Mouse (Mus musculus) gastrocnemius, postnatal 10 days (tissue): Measurements from ENCODE around the gene Tnnc2. TPM values are rescaled to one million over a fixed set of nuclear protein-coding genes. Genes with fewer than 3 reads are reported as not detected.

Experiments used
- DNase-seq: peaks from one replicate; pipeline ENCODE4 v3.0.0; 2021; ENCODE audit warnings: mixed read lengths
- total RNA-seq, 2 experiments: library from RNA; stranded (reverse); gene quantifications; 2 replicates each; pipeline ENCODE4 v1.2.3; 2021

The Tnnc2 gene
- total RNA-seq, 2 experiments from 2014 or later, result 13,775 to 14,965 TPM

DNA sequence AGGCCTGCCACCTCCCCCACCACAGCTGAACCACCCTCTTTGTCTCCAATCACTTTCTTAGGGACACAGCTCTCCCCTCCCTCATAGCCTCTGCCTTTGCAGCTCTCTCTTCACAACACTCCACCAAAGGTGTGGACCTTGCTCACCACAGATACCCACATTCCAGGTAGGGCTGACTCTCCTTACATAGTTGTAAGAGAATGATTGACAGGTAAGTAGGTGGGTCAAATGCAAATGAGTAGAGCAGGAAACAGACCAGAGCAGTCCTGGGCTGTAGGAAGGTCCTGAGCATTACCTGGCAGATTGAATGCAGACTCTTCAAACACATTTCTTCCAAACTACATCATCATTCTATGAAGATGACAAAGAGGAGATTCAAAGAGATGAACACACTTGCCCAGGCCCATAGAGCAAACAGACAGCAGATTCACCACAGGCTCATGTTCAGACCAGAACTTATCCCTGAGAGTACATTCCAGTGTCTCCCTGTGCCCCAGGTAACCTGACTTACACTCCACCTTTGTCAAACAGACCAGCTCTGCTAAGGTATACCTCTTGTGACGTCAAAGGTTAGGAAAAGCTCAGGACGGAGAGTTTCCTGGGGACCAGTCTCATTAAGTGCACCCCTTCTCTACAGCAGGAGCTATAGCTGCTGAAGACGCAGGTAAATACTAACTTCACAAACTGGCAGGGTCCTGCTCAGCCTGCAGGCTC, 42.2 kb downstream of the Tnnc2 start:
- DNase-seq, result no peak

DNA sequence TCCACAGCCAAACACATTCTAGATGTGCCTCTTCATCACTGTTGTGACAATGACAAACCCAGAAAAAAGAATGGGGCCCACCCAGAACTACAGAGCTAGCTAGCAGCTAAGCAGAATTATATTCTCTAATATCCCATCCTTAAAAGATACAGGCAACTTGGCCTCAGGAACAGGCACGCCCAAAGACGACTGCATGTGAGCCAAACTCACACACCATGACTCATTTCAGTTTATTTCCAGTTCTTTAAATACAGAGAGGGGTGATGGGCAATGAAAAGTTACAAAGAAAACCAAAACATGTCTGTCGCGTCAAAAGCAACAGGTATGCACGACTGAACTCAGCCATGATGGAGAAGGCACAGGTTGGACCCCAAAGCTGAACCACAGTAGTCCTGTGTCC, 44.3 kb downstream of the Tnnc2 start:
- no peak for DNase-seq

DNA sequence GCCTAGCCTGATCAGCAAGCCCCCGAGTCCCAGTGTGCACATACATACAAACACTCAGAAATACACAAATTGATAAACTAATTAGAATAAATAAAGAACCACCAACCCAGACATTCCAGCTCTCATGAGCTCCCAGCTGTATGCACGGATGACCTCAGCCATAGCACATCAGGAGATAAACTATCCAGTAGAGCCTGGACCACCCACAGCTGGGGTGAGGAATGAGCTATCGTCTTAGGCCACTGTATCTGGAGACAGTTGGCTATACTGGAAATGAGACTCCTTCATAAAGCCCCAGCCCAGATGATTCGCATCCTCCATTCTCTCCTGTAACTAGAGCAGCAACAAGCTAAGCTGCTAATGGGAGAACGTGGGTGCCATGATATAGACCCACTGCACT, 44.9 kb downstream of the Tnnc2 start:
- no peak for DNase-seq

DNA sequence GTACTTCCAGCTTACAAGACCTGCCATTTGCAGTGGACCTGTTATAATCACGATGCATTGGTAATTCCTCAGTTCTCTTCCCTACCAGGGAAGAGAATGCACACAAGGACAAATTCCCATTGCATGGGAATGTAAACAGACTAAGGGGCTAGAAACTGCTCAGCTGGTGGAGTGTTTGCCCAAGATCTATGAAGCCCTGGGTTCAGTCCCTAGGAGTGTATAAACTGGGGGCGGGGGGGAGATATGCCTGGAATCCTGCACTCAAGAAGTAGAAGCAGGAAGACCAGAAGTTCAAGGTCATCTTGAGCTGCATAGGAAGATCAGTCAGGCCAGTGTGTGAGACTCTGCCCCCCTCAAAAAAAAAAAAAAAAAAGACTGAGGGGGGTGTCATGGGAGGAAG, 46.5 kb downstream of the Tnnc2 start:
- no peak for DNase-seq

DNA sequence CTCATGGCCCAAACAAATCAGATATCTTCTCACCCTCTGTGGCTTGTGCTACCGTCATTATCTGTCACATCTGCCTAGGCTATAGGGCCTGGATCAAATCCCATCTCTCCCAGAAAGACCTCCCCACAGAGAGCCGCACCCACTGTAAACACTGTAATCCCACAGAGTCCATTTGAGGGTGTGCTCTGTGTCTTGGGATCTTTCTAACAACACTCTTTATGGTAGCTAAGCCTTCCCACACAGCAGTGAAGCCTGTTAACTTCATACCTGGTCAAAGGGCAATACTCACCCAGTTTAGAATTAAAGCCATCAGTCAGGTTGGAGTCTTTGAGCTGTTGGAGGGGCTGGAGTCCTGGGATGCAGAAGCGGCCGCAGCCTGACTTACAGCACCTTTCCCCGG, 48.0 kb downstream of the Tnnc2 start:
- no peak for DNase-seq

Other genes starting within 250 kb of the Tnnc2 start
- not detected for gene Wfdc2, start 217.6 kb downstream of the Tnnc2 start, total RNA-seq
- not detected for gene Spint3, start 206.5 kb downstream of the Tnnc2 start, total RNA-seq
- not detected for gene Wfdc6a, start 194.5 kb downstream of the Tnnc2 start, total RNA-seq
- gene Eppin, start 186.4 kb downstream of the Tnnc2 start, total RNA-seq, result not detected
- gene Wfdc6b, start 166.4 kb downstream of the Tnnc2 start, total RNA-seq, result not detected
- not detected for gene Wfdc8, start 166.3 kb downstream of the Tnnc2 start, total RNA-seq
- gene Wfdc16, start 141.2 kb downstream of the Tnnc2 start, total RNA-seq, result not detected
- not detected for gene Wfdc10, start 123.9 kb downstream of the Tnnc2 start, total RNA-seq
- not detected for gene Wfdc9, start 123.4 kb downstream of the Tnnc2 start, total RNA-seq
- gene Wfdc11, start 105.9 kb downstream of the Tnnc2 start, total RNA-seq, result not detected
- not detected for gene Wfdc13, start 94.9 kb downstream of the Tnnc2 start, total RNA-seq
- not detected for gene Spint4, start 81.5 kb downstream of the Tnnc2 start, total RNA-seq
- not detected for gene Spint5, start 64.7 kb downstream of the Tnnc2 start, total RNA-seq
- gene Wfdc3, start 34.0 kb downstream of the Tnnc2 start, total RNA-seq, result not detected
- 10 to 100 TPM; 27.4 to 31.9 TPM for gene Dnttip1, start 34.0 kb downstream of the Tnnc2 start, total RNA-seq
- gene Ube2c, start 10.1 kb downstream of the Tnnc2 start, total RNA-seq, result 10 to 100 TPM; 14.2 to 16.9 TPM
- 10 to 100 TPM; 18.1 to 20.5 TPM for gene Snx21, start 5.9 kb upstream of the Tnnc2 start, total RNA-seq
- gene Acot8, start 24.9 kb upstream of the Tnnc2 start, total RNA-seq, result 10 to 100 TPM in 1 of 2 experiments, 1 to 10 TPM in 1; 9.7 to 10.4 TPM
- 1 to 10 TPM; 1.2 to 1.4 TPM for gene Zswim3, start 25.1 kb upstream of the Tnnc2 start, total RNA-seq
- gene Zswim1, start 42.7 kb upstream of the Tnnc2 start, total RNA-seq, result 1 to 10 TPM; 3.5 to 4.5 TPM
- gene Spata25, start 48.6 kb upstream of the Tnnc2 start, total RNA-seq, result under 1 TPM; 0.68 TPM
- 10 to 100 TPM; 53.3 to 75.2 TPM for gene Ctsa, start 52.9 kb upstream of the Tnnc2 start, total RNA-seq
- 10 to 100 TPM; 39.2 to 45.2 TPM for gene Neurl2, start 53.5 kb upstream of the Tnnc2 start, total RNA-seq
- 10 to 100 TPM; 15.2 to 18.5 TPM for gene Pltp, start 77.7 kb upstream of the Tnnc2 start, total RNA-seq
- 10 to 100 TPM; 31.2 to 34.3 TPM for gene Pcif1, start 99.3 kb upstream of the Tnnc2 start, total RNA-seq
- 10 to 100 TPM in 1 of 2 experiments, 1 to 10 TPM in 1; 8.5 to 11.0 TPM for gene Zfp335, start 131.8 kb upstream of the Tnnc2 start, total RNA-seq
- 10 to 100 TPM in 1 of 2 experiments, 1 to 10 TPM in 1; 1.2 to 96.6 TPM for gene Mmp9, start 160.8 kb upstream of the Tnnc2 start, total RNA-seq
- 1 to 10 TPM; 1.4 to 1.5 TPM for gene Slc12a5, start 180.8 kb upstream of the Tnnc2 start, total RNA-seq